Mouse (Mus musculus) 416B (cell line): ENCODE results near the gene D630003M21Rik.
A peak's percentile ranks its signal among the peaks of the same experiment; 100 is the strongest.

Source experiments
- DNase-seq: peaks from one replicate; pipeline ENCODE4 v3.0.0; 2011; ENCODE audit warnings: low read depth

D630003M21Rik gene

GRCm38 (mm10) chr2:158194945-158195640, 33.9 kb downstream of the D630003M21Rik start:
- DNase-seq = peak; percentile 61

GRCm38 (mm10) chr2:158193611-158194336, 35.2 kb downstream of the D630003M21Rik start:
- no peak for DNase-seq

GRCm38 (mm10) chr2:158191098-158191497, 37.9 kb downstream of the D630003M21Rik start:
- DNase-seq = no peak

GRCm38 (mm10) chr2:158189451-158189850, 39.6 kb downstream of the D630003M21Rik start:
- DNase-seq = no peak

GRCm38 (mm10) chr2:158186206-158186871, 42.7 kb downstream of the D630003M21Rik start:
- no peak for DNase-seq

GRCm38 (mm10) chr2:158183266-158183665, 45.8 kb downstream of the D630003M21Rik start:
- DNase-seq = no peak

- DNase-seq = no peak
Observed at GRCm38 (mm10) chr2:158181932-158182331, 47.1 kb downstream of the D630003M21Rik start.

GRCm38 (mm10) chr2:158180797-158181196, 48.2 kb downstream of the D630003M21Rik start:
- peak; percentile 70 for DNase-seq

- no peak for DNase-seq
Observed at GRCm38 (mm10) chr2:158179370-158180111, 49.5 kb downstream of the D630003M21Rik start.

GRCm38 (mm10) chr2:158178696-158179369, 50.2 kb downstream of the D630003M21Rik start:
- DNase-seq = no peak

GRCm38 (mm10) chr2:158178139-158178538, 50.9 kb downstream of the D630003M21Rik start:
- no peak for DNase-seq

- DNase-seq = no peak
Observed at GRCm38 (mm10) chr2:158177574-158177973, 51.4 kb downstream of the D630003M21Rik start.

- DNase-seq = no peak
Observed at GRCm38 (mm10) chr2:158176763-158177162, 52.3 kb downstream of the D630003M21Rik start.

GRCm38 (mm10) chr2:158175433-158175832, 53.6 kb downstream of the D630003M21Rik start:
- peak; percentile 99 for DNase-seq

GRCm38 (mm10) chr2:158174958-158175357, 54.1 kb downstream of the D630003M21Rik start:
- DNase-seq = no peak

- DNase-seq = peak; percentile 42
Observed at GRCm38 (mm10) chr2:158174438-158174837, 54.6 kb downstream of the D630003M21Rik start.

- no peak for DNase-seq
Observed at GRCm38 (mm10) chr2:158170394-158170793, 58.6 kb downstream of the D630003M21Rik start.

GRCm38 (mm10) chr2:158169771-158170170, 59.3 kb downstream of the D630003M21Rik start:
- no peak for DNase-seq

- DNase-seq = no peak
Observed at GRCm38 (mm10) chr2:158169351-158169750, 59.7 kb downstream of the D630003M21Rik start.

- DNase-seq = no peak
Observed at GRCm38 (mm10) chr2:158168741-158169211, 60.2 kb downstream of the D630003M21Rik start.

- DNase-seq = peak; percentile 70
Observed at GRCm38 (mm10) chr2:158167496-158168205, 61.4 kb downstream of the D630003M21Rik start.
